Mouse (Mus musculus) liver, embryonic 14.5 days (tissue): ENCODE results near the gene Slc37a4. TPM values are rescaled to one million over a fixed set of nuclear protein-coding genes. Genes with fewer than 3 reads are reported as not detected.
A peak's percentile ranks its signal among the peaks of the same experiment; 100 is the strongest.
"Not testable (repeated sequence)": the region's sequence is repeated elsewhere in the genome, so short reads cannot be mapped to it uniquely, and the experiment has no call there.

Experiments
- ATAC-seq: fragments of 200-750 bp; cut with Nextera tagmentation; 2 replicates; pipeline ENCODE4 v1.8.0; 2017; ENCODE audit warnings: moderate number of reproducible peaks, mild to moderate bottlenecking, moderate library complexity; ENCODE audit not compliant: insufficient read depth
- DNase-seq, 3 experiments: peaks; one replicate each; pipeline ENCODE4 v3.0.0-alpha.2; 2012 to 2013; ENCODE audit warnings: low read depth in 3 of 3, low spot score in 3 of 3
- H3K27ac ChIP-seq: fragments of 300-500 bp; sonication (generic); 2 replicates; pipeline ENCODE4 v1.5.1; 2014; ENCODE audit warnings: moderate library complexity, mild to moderate bottlenecking, control low read depth, inconsistent platforms
- H3K27me3 ChIP-seq: fragments of 300-500 bp; sonication (generic); 2 replicates; pipeline ENCODE4 v1.6.1; 2014; ENCODE audit warnings: mild to moderate bottlenecking, low read length, moderate library complexity; ENCODE audit not compliant: control insufficient read depth, insufficient read depth
- H3K36me3 ChIP-seq: fragments of 300-500 bp; sonication (generic); replicated peaks from 2 replicates; pipeline ENCODE4 v1.6.1; 2014; ENCODE audit warnings: low read depth; ENCODE audit not compliant: control insufficient read depth, insufficient read depth
- H3K4me1 ChIP-seq, 2 experiments: fragments of 200-500 bp in 1 of 2; fragments of 300-500 bp in 1 of 2; sonication (generic) in 1 of 2; replicated peaks; 2 replicates each; pipeline ENCODE4 v1.6.1; 2012 to 2014; ENCODE audit warnings: antibody characterized with exemption in 1 of 2, inconsistent platforms in 1 of 2, low read length in 1 of 2; ENCODE audit not compliant: control insufficient read depth in 2 of 2, insufficient read depth in 2 of 2
- H3K4me2 ChIP-seq: fragments of 300-500 bp; sonication (generic); 2 replicates; pipeline ENCODE4 v1.6.1; 2014; ENCODE audit warnings: low read depth, mild to moderate bottlenecking, control low read depth, moderate library complexity
- H3K4me3 ChIP-seq, 2 experiments: fragments of 200-500 bp in 1 of 2; fragments of 300-500 bp in 1 of 2; sonication (generic) in 1 of 2; 2 replicates each; pipeline ENCODE4 v1.5.1; 2012 to 2014; ENCODE audit warnings: low read depth in 2 of 2, low read length in 2 of 2, mild to moderate bottlenecking in 2 of 2, control low read depth in 1 of 2, inconsistent platforms in 1 of 2, moderate library complexity in 1 of 2; ENCODE audit not compliant: insufficient read depth in 1 of 2
- H3K9ac ChIP-seq: fragments of 300-500 bp; sonication (generic); replicated peaks from 2 replicates; pipeline ENCODE4 v1.6.1; 2014; ENCODE audit warnings: mild to moderate bottlenecking, control low read depth, moderate library complexity
- H3K9me3 ChIP-seq: fragments of 300-500 bp; sonication (generic); 2 replicates; pipeline ENCODE4 v1.6.1; 2016; ENCODE audit warnings: low read length, mixed read lengths; ENCODE audit not compliant: control insufficient read depth
- CTCF ChIP-seq: IDR thresholded peaks from 2 replicates; pipeline ENCODE4 v1.5.1; 2016; ENCODE audit warnings: antibody characterized with exemption, low read depth, control low read depth
- EP300 ChIP-seq: IDR thresholded peaks from 2 replicates; pipeline ENCODE4 v1.6.1; 2016; ENCODE audit warnings: antibody characterized with exemption, low read depth
- WGBS: fragments of 180-500 bp; shearing (Covaris S2); extraction: QIAGEN DNeasy Blood & Tissue Kit; methylation state at CpG from one replicate; pipeline ENCODE4 v1.1.7; 2014; ENCODE audit not compliant: insufficient replicate concordance; 5-methylcytosine and 5-hydroxymethylcytosine counted together
- polyA plus RNA-seq, 2 experiments: library from polyadenylated mRNA; depleted of rRNA in 1 of 2; stranded (reverse) in 1 of 2; unstranded in 1 of 2; fragments of >200 nt; fragmentation: Nextera tagmentation in 1 of 2; extraction: Ambion mirVana in 1 of 2; gene quantifications; 2 replicates each; pipeline versions ENCODE4 v1.2.1 to v1.2.3; 2012 to 2014

Slc37a4 gene
- polyA plus RNA-seq, 2 experiments: 15.9 to 26.6 TPM

GRCm38 (mm10) chr9:44364480-44364879 lies 32.2 kb upstream of the Slc37a4 start:
- no peak for DNase-seq
- WGBS: 59% methylated on average over 3 of the region's 3 CpGs

GRCm38 (mm10) chr9:44373386-44373785 lies 23.3 kb upstream of the Slc37a4 start:
- TF ChIP-seq EP300: no peak
- no peak overlapping the region for H3K4me3 ChIP-seq
- no peaks in the 10 kb centered on the region for H3K36me3 ChIP-seq
- no peaks in the 10 kb centered on the region for H3K9me3 ChIP-seq
- DNase-seq (no peak), ATAC-seq (no peak)
- H3K27ac ChIP-seq: no peak overlapping the region; the same call in 1 of the 2 replicates
- H3K4me2 ChIP-seq: no peak overlapping the region
- H3K27me3 ChIP-seq: no peaks in the 10 kb centered on the region
- peaks cover 5 to 12% of the 10 kb centered on the region in 2 experiments for H3K4me1 ChIP-seq
- H3K9ac ChIP-seq: no peak overlapping the region; the same call in 1 of the 2 replicates

More at GRCm38 (mm10) chr9:44364480-44364879, 32.2 kb upstream of the Slc37a4 start:
- Histone ChIP-seq H3K9ac (no peak overlapping the region), H3K4me1 (peaks cover 6 to 7% of the 10 kb centered on the region in 2 experiments; a peak in 3 of 4 replicates), H3K27me3 (no peaks in the 10 kb centered on the region), H3K36me3 (0 out of 2 replicates have a peak, but pooled peaks cover 1% of the 10 kb centered on the region), H3K4me3 (no peak overlapping the region), H3K9me3 (no peaks in the 10 kb centered on the region), H3K27ac (no peak overlapping the region), H3K4me2 (no peak overlapping the region)
- no peak for ATAC-seq
- TF ChIP-seq CTCF: peak; percentile 75
- TF ChIP-seq EP300: no peak

- H3K4me2 ChIP-seq: no peak overlapping the region
- H3K36me3 ChIP-seq: peaks cover 5% of the 10 kb centered on the region
- TF ChIP-seq EP300 (no peak), CTCF (no peak)
- ATAC-seq: no peak
- no peak for DNase-seq
- H3K9ac ChIP-seq: no peak overlapping the region
- no peaks in the 10 kb centered on the region for H3K9me3 ChIP-seq
- no peaks in the 10 kb centered on the region for H3K27me3 ChIP-seq
- H3K4me3 ChIP-seq: no peak overlapping the region
- H3K27ac ChIP-seq: no peak overlapping the region
- 77% methylated on average over 6 of the region's 6 CpGs for WGBS
- H3K4me1 ChIP-seq: peaks cover 15 to 24% of the 10 kb centered on the region in 2 experiments
Observed at GRCm38 (mm10) chr9:44376141-44376540, 20.5 kb upstream of the Slc37a4 start.

- peaks cover 15% of the 10 kb centered on the region for H3K36me3 ChIP-seq
- H3K4me1 ChIP-seq: peaks cover 15 to 24% of the 10 kb centered on the region in 2 experiments
- H3K9me3 ChIP-seq, H3K27me3 ChIP-seq, DNase-seq, H3K9ac ChIP-seq, ATAC-seq, H3K27ac ChIP-seq, H3K4me3 ChIP-seq: not testable (repeated sequence)
- peak overlapping the region; percentile 72; the same call in 1 of the 2 replicates for H3K4me2 ChIP-seq
- WGBS: 55% methylated on average over 2 of the region's 2 CpGs
Observed at GRCm38 (mm10) chr9:44377335-44377734, 19.3 kb upstream of the Slc37a4 start.

GRCm38 (mm10) chr9:44378153-44378730 lies 18.4 kb upstream of the Slc37a4 start:
- DNase-seq (no peak), ATAC-seq (no peak)
- H3K4me1 ChIP-seq: peaks cover 15 to 24% of the 10 kb centered on the region in 2 experiments
- no peaks in the 10 kb centered on the region for H3K27me3 ChIP-seq
- peak overlapping the region; percentile 78 to 92 for H3K4me3 ChIP-seq
- H3K4me2 ChIP-seq: peak overlapping the region; percentile 72
- peak overlapping the region; percentile 83 for H3K9ac ChIP-seq
- 38% methylated on average over 5 of the region's 5 CpGs for WGBS
- TF ChIP-seq CTCF: no peak
- no peak for TF ChIP-seq EP300
- peak overlapping the region; percentile 86 for H3K27ac ChIP-seq
- no peaks in the 10 kb centered on the region for H3K9me3 ChIP-seq
- H3K36me3 ChIP-seq: peaks cover 24% of the 10 kb centered on the region
